Mouse (Mus musculus): ENCODE results near the gene Ccdc183. TPM values are rescaled to one million over a fixed set of nuclear protein-coding genes. Genes with fewer than 3 reads are reported as not detected.

Ccdc183 gene
- total and polyA plus RNA-seq, 2 experiments from 2014 or later: 0.35 TPM; not detected in 1

GRCm38 (mm10) chr2:25580621-25581101 is 36.8 kb downstream of the Ccdc183 start:
- no peaks in the 10 kb centered on the region for H3K9me3 ChIP-seq (ENCODE audit: low read length)
- H3K27ac ChIP-seq: peak overlapping the region; percentile 81; the same call in 1 of the 2 replicates
- H3K36me3 ChIP-seq (ENCODE audit: insufficient read depth, low read length): peaks cover 17% of the 10 kb centered on the region; the same call in 1 of the 2 replicates
- no peak for TF ChIP-seq CTCF (IDR thresholded peaks at IDR 0.05; ENCODE audit: low read depth)
- H3K27me3 ChIP-seq (ENCODE audit: insufficient read depth, low read length): peaks cover 38% of the 10 kb centered on the region
- ATAC-seq (no peak), DNase-seq (ENCODE audit: low spot score) (no peak)
- peak overlapping the region; percentile 82 for H3K4me2 ChIP-seq (ENCODE audit: low read depth, low read length)
- 33% methylated on average over 6 of the region's 6 CpGs for WGBS
- peaks cover 33% of the 10 kb centered on the region for H3K4me1 ChIP-seq (ENCODE audit: insufficient read depth, low read length)
- H3K4me3 ChIP-seq (ENCODE audit: low read length): peak overlapping the region; percentile 48
- peak overlapping the region; percentile 64 for H3K9ac ChIP-seq (replicated peaks; ENCODE audit: low read length)

GRCm38 (mm10) chr2:25579737-25580460 is 37.6 kb downstream of the Ccdc183 start:
- ATAC-seq (no peak), DNase-seq (ENCODE audit: low spot score) (peak; percentile 83)
- peaks cover 17% of the 10 kb centered on the region; the same call in 1 of the 2 replicates for H3K36me3 ChIP-seq (ENCODE audit: insufficient read depth, low read length)
- TF ChIP-seq CTCF (IDR thresholded peaks at IDR 0.05; ENCODE audit: low read depth): peak; percentile 73
- H3K27ac ChIP-seq: no peak overlapping the region
- peak overlapping the region; percentile 48 for H3K4me3 ChIP-seq (ENCODE audit: low read length)
- peak overlapping the region; percentile 82 for H3K4me2 ChIP-seq (ENCODE audit: low read depth, low read length)
- H3K4me1 ChIP-seq (ENCODE audit: insufficient read depth, low read length): peaks cover 37% of the 10 kb centered on the region
- whole genome bisulfite sequencing: 17% methylated on average over 27 of the region's 27 CpGs
- H3K9me3 ChIP-seq (ENCODE audit: low read length): no peaks in the 10 kb centered on the region
- no peak overlapping the region for H3K9ac ChIP-seq (replicated peaks; ENCODE audit: low read length)
- peaks cover 38% of the 10 kb centered on the region for H3K27me3 ChIP-seq (ENCODE audit: insufficient read depth, low read length)

- Histone ChIP-seq H3K4me2 (ENCODE audit: low read depth, low read length) (peak overlapping the region; percentile 82), H3K4me1 (ENCODE audit: insufficient read depth, low read length) (peaks cover 37% of the 10 kb centered on the region), H3K9ac (replicated peaks; ENCODE audit: low read length) (no peak overlapping the region), H3K4me3 (ENCODE audit: low read length) (peak overlapping the region; percentile 19), H3K27ac (no peak overlapping the region), H3K27me3 (ENCODE audit: insufficient read depth, low read length) (peaks cover 38% of the 10 kb centered on the region), H3K36me3 (ENCODE audit: insufficient read depth, low read length) (peaks cover 9% of the 10 kb centered on the region; the same call in 1 of the 2 replicates), H3K9me3 (ENCODE audit: low read length) (no peaks in the 10 kb centered on the region)
- WGBS: 19% methylated on average over 77 of the region's 77 CpGs
- ATAC-seq (no peak), DNase-seq (ENCODE audit: low spot score) (no peak)
- TF ChIP-seq CTCF (IDR thresholded peaks at IDR 0.05; ENCODE audit: low read depth): no peak
Observed at GRCm38 (mm10) chr2:25578796-25579736, 38.4 kb downstream of the Ccdc183 start.

GRCm38 (mm10) chr2:25577951-25578795 is 39.3 kb downstream of the Ccdc183 start:
- no peak overlapping the region for H3K27ac ChIP-seq
- DNase-seq (ENCODE audit: low spot score) (peak; percentile 22), ATAC-seq (no peak)
- peak; percentile 26; the same call in 1 of the 2 replicates for TF ChIP-seq CTCF (IDR thresholded peaks at IDR 0.05; ENCODE audit: low read depth)
- H3K9me3 ChIP-seq (ENCODE audit: low read length): no peaks in the 10 kb centered on the region
- no peak overlapping the region for H3K9ac ChIP-seq (replicated peaks; ENCODE audit: low read length)
- peaks cover 38% of the 10 kb centered on the region for H3K27me3 ChIP-seq (ENCODE audit: insufficient read depth, low read length)
- H3K4me2 ChIP-seq (ENCODE audit: low read depth, low read length): peak overlapping the region; percentile 11; the same call in 1 of the 2 replicates
- peaks cover 45% of the 10 kb centered on the region for H3K4me1 ChIP-seq (ENCODE audit: insufficient read depth, low read length)
- H3K4me3 ChIP-seq (ENCODE audit: low read length): no peak overlapping the region
- H3K36me3 ChIP-seq (ENCODE audit: insufficient read depth, low read length): peaks cover 9% of the 10 kb centered on the region; the same call in 1 of the 2 replicates
- 21% methylated on average over 75 of the region's 75 CpGs for WGBS

DNA sequence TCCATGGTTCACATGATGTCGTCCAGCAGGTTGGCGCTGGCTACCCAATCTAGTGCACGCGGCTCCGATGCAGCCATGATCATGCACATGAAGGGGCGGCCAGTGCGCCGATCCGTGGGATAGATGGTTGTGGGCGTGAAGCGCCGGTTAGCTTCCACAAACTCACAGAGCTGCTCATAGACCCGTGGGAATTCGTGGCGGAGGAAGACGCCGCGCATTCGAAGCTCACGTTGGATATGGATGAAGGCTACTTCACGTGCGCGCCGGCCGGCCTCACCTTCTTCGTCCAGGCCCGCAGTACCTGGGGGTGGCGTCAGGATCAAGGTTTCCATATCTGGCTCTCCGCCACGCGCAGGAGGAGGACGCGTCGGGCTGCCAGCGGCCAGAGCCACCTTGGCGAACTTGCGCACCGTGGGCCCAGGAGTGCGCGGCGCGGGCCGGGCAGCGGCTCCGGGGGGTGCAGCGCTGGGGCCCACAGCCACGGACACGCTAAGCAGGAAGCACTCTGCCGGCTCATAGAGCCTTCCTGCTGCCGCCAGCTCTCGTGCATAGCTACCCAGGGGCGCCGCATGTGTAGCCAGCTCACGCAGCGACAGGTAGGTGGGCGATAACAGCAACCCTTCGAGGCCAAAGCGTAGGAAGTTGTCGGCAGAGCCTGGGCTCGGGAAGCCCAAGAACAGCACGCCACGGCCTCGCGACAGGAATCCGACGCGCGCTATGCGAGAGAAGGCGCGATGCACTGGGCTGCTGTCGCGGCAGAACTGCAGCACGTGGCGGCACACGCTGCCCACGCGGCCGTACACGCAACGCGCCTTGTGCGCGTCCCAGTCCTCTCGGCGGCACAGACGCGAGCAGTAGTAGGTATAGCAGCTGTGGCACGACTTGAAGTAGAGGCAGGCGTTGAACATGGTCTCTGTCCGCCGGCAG is 40.2 kb downstream of the Ccdc183 start:
- Histone ChIP-seq H3K9ac (replicated peaks; ENCODE audit: low read length) (no peak overlapping the region; the same call in 1 of the 2 replicates), H3K27me3 (ENCODE audit: insufficient read depth, low read length) (peaks cover 38% of the 10 kb centered on the region), H3K36me3 (ENCODE audit: insufficient read depth, low read length) (peaks cover 9% of the 10 kb centered on the region; the same call in 1 of the 2 replicates), H3K9me3 (ENCODE audit: low read length) (no peaks in the 10 kb centered on the region), H3K4me1 (ENCODE audit: insufficient read depth, low read length) (peaks cover 39% of the 10 kb centered on the region), H3K27ac (no peak overlapping the region), H3K4me3 (ENCODE audit: low read length) (peak overlapping the region; percentile 1; the same call in 1 of the 2 replicates), H3K4me2 (ENCODE audit: low read depth, low read length) (0 out of 2 replicates have a peak overlapping the region, but pooled peaks have one; percentile 11)
- 25% methylated on average over 92 of the region's 92 CpGs for WGBS
- DNase-seq (ENCODE audit: low spot score): no peak
- ATAC-seq: no peak
- no peak for TF ChIP-seq CTCF (IDR thresholded peaks at IDR 0.05; ENCODE audit: low read depth)
